Mouse (Mus musculus) brown adipose tissue, adult 24 weeks (tissue): Measurements from ENCODE around the gene Nup98. TPM values are rescaled to one million over a fixed set of nuclear protein-coding genes. Genes with fewer than 3 reads are reported as not detected.

Source experiments
- H3K27ac ChIP-seq: fragments of 200-500 bp; replicated peaks from 2 replicates; pipeline ENCODE4 v1.5.1; 2012; ENCODE audit warnings: low read depth, mild to moderate bottlenecking, low read length
- H3K4me1 ChIP-seq: fragments of 200-500 bp; 2 replicates; pipeline ENCODE4 v1.6.1; 2012; ENCODE audit warnings: low read length, mixed read lengths; ENCODE audit not compliant: control insufficient read depth, insufficient read depth, insufficient read length
- H3K4me3 ChIP-seq: fragments of 200-500 bp; 2 replicates; pipeline ENCODE4 v1.5.1; 2012; ENCODE audit warnings: low read depth, mild to moderate bottlenecking, low read length, moderate library complexity; ENCODE audit not compliant: insufficient read depth
- polyA plus RNA-seq: library from polyadenylated mRNA; stranded (reverse); fragments of >200 nt; gene quantifications from 2 replicates; pipeline ENCODE4 v1.2.4, GENCODE M21; 2012; ENCODE audit not compliant: missing spikeins, insufficient read depth, insufficient read length

Nup98 gene
- polyA plus RNA-seq, 1 experiment, result 12.3 TPM

GRCm38 (mm10) chr7:102244782-102245535 is 35.0 kb upstream of the Nup98 start:
- H3K4me1 ChIP-seq, result peaks cover 38% of the 10 kb centered on the region
- peak overlapping the region; percentile 48 for H3K27ac ChIP-seq
- no peak overlapping the region for H3K4me3 ChIP-seq

GRCm38 (mm10) chr7:102243870-102244269 is 33.9 kb upstream of the Nup98 start:
- no peak overlapping the region for H3K4me3 ChIP-seq
- H3K4me1 ChIP-seq, result peaks cover 38% of the 10 kb centered on the region
- peak overlapping the region; percentile 48; the same call in 1 of the 2 replicates for H3K27ac ChIP-seq

GRCm38 (mm10) chr7:102242917-102243316 is 32.9 kb upstream of the Nup98 start:
- Histone ChIP-seq H3K27ac (no peak overlapping the region), H3K4me1 (peaks cover 38% of the 10 kb centered on the region), H3K4me3 (no peak overlapping the region)

GRCm38 (mm10) chr7:102242371-102242770 is 32.4 kb upstream of the Nup98 start:
- Histone ChIP-seq H3K27ac (no peak overlapping the region; the same call in 1 of the 2 replicates), H3K4me3 (no peak overlapping the region), H3K4me1 (peaks cover 34% of the 10 kb centered on the region)

- Histone ChIP-seq H3K27ac (no peak overlapping the region), H3K4me3 (no peak overlapping the region), H3K4me1 (peaks cover 11% of the 10 kb centered on the region)
These were observed 29.6 kb upstream of the Nup98 start for GRCm38 (mm10) chr7:102239591-102239990.

- no peak overlapping the region for H3K4me3 ChIP-seq
- peaks cover 3% of the 10 kb centered on the region for H3K4me1 ChIP-seq
- no peak overlapping the region for H3K27ac ChIP-seq
These were observed 28.8 kb upstream of the Nup98 start for GRCm38 (mm10) chr7:102238686-102239286.

GRCm38 (mm10) chr7:102233059-102233458 is 23.1 kb upstream of the Nup98 start:
- H3K4me1 ChIP-seq, result peaks cover 12% of the 10 kb centered on the region; the same call in 1 of the 2 replicates
- no peak overlapping the region for H3K4me3 ChIP-seq
- H3K27ac ChIP-seq, result no peak overlapping the region

GRCm38 (mm10) chr7:102229814-102230213 is 19.8 kb upstream of the Nup98 start:
- Histone ChIP-seq H3K4me3 (no peak overlapping the region), H3K27ac (no peak overlapping the region), H3K4me1 (peaks cover 20% of the 10 kb centered on the region)

- peaks cover 20% of the 10 kb centered on the region for H3K4me1 ChIP-seq
- no peak overlapping the region for H3K4me3 ChIP-seq
- no peak overlapping the region for H3K27ac ChIP-seq
These were observed 18.2 kb upstream of the Nup98 start for GRCm38 (mm10) chr7:102228049-102228670.

GRCm38 (mm10) chr7:102226051-102226450 is 16.1 kb upstream of the Nup98 start:
- 0 out of 2 replicates have a peak overlapping the region, but pooled peaks have one; percentile 24 for H3K27ac ChIP-seq
- peaks cover 16% of the 10 kb centered on the region for H3K4me1 ChIP-seq
- H3K4me3 ChIP-seq, result no peak overlapping the region

GRCm38 (mm10) chr7:102223883-102224738 is 14.1 kb upstream of the Nup98 start:
- no peak overlapping the region for H3K4me3 ChIP-seq
- peaks cover 8% of the 10 kb centered on the region for H3K4me1 ChIP-seq
- 0 out of 2 replicates have a peak overlapping the region, but pooled peaks have one; percentile 13 for H3K27ac ChIP-seq

GRCm38 (mm10) chr7:102222830-102223556 is 13.0 kb upstream of the Nup98 start:
- peak overlapping the region; percentile 61 for H3K27ac ChIP-seq
- H3K4me1 ChIP-seq, result peaks cover 8% of the 10 kb centered on the region
- H3K4me3 ChIP-seq, result peak overlapping the region; percentile 100

GRCm38 (mm10) chr7:102222336-102222735 is 12.4 kb upstream of the Nup98 start:
- peaks cover 8% of the 10 kb centered on the region for H3K4me1 ChIP-seq
- H3K27ac ChIP-seq, result peak overlapping the region; percentile 61
- peak overlapping the region; percentile 100 for H3K4me3 ChIP-seq

- no peak overlapping the region for H3K4me3 ChIP-seq
- peaks cover 8% of the 10 kb centered on the region for H3K4me1 ChIP-seq
- H3K27ac ChIP-seq, result 0 out of 2 replicates have a peak overlapping the region, but pooled peaks have one; percentile 48
These were observed 11.9 kb upstream of the Nup98 start for GRCm38 (mm10) chr7:102221899-102222298.
